Mouse (Mus musculus) right cerebral cortex, postnatal 25 days (tissue): Measurements from ENCODE around the gene Lfng.

ENCODE experiments used
- DNase-seq: peaks from one replicate; pipeline ENCODE4 v3.0.0; 2022

The Lfng gene

GRCm38 (mm10) chr5:140644263-140644662 is 37.1 kb downstream of the Lfng start:
- no peak for DNase-seq

- no peak for DNase-seq
Observed at GRCm38 (mm10) chr5:140644702-140645201, 37.6 kb downstream of the Lfng start.

GRCm38 (mm10) chr5:140645454-140645853 is 38.3 kb downstream of the Lfng start:
- DNase-seq: no peak

GRCm38 (mm10) chr5:140646171-140646570 is 39.1 kb downstream of the Lfng start:
- no peak for DNase-seq

GRCm38 (mm10) chr5:140647031-140647760 is 40.1 kb downstream of the Lfng start:
- peak; percentile 72 for DNase-seq

GRCm38 (mm10) chr5:140647821-140648518 is 40.9 kb downstream of the Lfng start:
- peak; percentile 63 for DNase-seq

- DNase-seq: no peak
Observed at GRCm38 (mm10) chr5:140648519-140649100, 41.5 kb downstream of the Lfng start, which contains the start of gene Ttyh3. Ttyh3 (minus strand) TSS chr5:140649031.

GRCm38 (mm10) chr5:140649101-140649667 is 42.1 kb downstream of the Lfng start:
- DNase-seq: peak; percentile 95

- no peak for DNase-seq
Observed at GRCm38 (mm10) chr5:140649881-140650414, 42.8 kb downstream of the Lfng start.

GRCm38 (mm10) chr5:140651231-140651630 is 44.1 kb downstream of the Lfng start:
- no peak for DNase-seq

GRCm38 (mm10) chr5:140652587-140652986 is 45.5 kb downstream of the Lfng start:
- no peak for DNase-seq

GRCm38 (mm10) chr5:140654096-140654845 is 47.2 kb downstream of the Lfng start:
- no peak for DNase-seq

- DNase-seq: peak; percentile 75
Observed at GRCm38 (mm10) chr5:140659607-140660272, 52.6 kb downstream of the Lfng start.

- DNase-seq: no peak
Observed at GRCm38 (mm10) chr5:140660398-140660797, 53.3 kb downstream of the Lfng start.

- no peak for DNase-seq
Observed at GRCm38 (mm10) chr5:140661427-140661826, 54.3 kb downstream of the Lfng start.

GRCm38 (mm10) chr5:140661875-140662643 is 54.9 kb downstream of the Lfng start:
- peak; percentile 56 for DNase-seq

GRCm38 (mm10) chr5:140662741-140663592 is 55.8 kb downstream of the Lfng start:
- DNase-seq: no peak

GRCm38 (mm10) chr5:140663621-140664180 is 56.6 kb downstream of the Lfng start:
- no peak for DNase-seq
